Mouse (Mus musculus): Measurements from ENCODE around the gene Il16.
"Not testable (repeated sequence)": the region's sequence is repeated elsewhere in the genome, so short reads cannot be mapped to it uniquely, and the experiment has no call there.

Il16 gene

DNA sequence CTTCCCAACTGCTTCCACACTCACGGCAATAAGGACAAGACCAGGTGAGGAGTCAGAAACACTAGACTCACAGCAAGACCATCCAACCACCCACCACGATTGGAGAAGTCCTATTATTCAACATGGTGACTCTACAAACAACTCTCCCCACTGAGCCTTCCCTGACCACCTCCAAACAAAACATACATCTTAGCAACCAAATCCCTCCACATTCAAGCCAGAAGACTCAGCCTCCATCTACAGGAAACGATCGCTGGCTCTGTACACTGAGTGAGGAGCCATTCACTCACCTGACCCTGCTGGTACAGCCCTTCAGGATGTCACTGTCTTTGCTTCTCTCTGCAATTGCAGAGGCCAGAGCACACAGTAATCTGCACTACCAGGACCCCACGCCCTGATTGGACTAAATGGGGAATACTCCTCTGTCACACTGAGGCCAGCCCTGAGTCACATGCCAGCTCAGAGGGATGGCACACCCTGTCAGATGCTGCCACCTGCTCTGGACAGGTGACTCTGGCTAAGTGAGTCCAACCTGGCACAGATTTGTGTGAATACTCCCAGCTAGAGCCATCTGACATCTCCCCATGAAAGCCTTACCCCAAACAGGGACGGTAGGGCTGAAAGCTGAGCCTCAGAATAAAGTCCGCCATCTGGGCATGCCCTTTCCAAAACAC lies 10.3 kb downstream of the Il16 start:
- no peak for DNase-seq (ENCODE audit: low spot score in 2 of 2)

GRCm38 (mm10) chr7:83734671-83735082 lies 10.8 kb downstream of the Il16 start:
- no peak for DNase-seq (ENCODE audit: low spot score in 2 of 2)

GRCm38 (mm10) chr7:83734246-83734645 lies 11.3 kb downstream of the Il16 start:
- no peak for DNase-seq (ENCODE audit: low spot score in 2 of 2)

GRCm38 (mm10) chr7:83732781-83733180 lies 12.7 kb downstream of the Il16 start:
- DNase-seq (ENCODE audit: low spot score in 2 of 2): no peak

GRCm38 (mm10) chr7:83731961-83732666 lies 13.4 kb downstream of the Il16 start:
- no peak for DNase-seq (ENCODE audit: low spot score in 2 of 2)

- DNase-seq (ENCODE audit: low spot score in 2 of 2): no peak
Measured at GRCm38 (mm10) chr7:83731297-83731696, 14.2 kb downstream of the Il16 start.

GRCm38 (mm10) chr7:83726936-83727632 lies 18.4 kb downstream of the Il16 start:
- DNase-seq (ENCODE audit: low spot score in 2 of 2): no peak

DNA sequence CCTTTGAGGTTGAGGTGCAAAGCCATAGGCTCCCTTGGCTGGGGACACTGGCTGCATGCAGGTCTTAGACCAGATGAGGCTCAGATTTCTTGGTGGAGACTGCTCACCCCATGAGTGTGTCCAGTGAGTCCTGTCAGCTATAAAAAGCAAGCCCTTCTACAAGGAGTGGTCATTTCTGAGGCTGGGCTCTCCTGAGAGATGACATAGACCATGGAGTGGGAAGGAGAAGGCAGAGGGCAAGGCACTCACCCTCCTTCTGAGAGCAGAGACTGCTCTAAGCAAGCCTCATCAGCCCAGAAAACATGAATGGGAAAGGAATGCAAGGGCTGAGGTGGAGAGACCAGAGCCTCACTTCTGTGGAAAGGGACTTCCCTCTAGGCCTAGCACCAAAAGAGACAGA lies 19.7 kb downstream of the Il16 start:
- no peak for DNase-seq (ENCODE audit: low spot score in 2 of 2)

DNA sequence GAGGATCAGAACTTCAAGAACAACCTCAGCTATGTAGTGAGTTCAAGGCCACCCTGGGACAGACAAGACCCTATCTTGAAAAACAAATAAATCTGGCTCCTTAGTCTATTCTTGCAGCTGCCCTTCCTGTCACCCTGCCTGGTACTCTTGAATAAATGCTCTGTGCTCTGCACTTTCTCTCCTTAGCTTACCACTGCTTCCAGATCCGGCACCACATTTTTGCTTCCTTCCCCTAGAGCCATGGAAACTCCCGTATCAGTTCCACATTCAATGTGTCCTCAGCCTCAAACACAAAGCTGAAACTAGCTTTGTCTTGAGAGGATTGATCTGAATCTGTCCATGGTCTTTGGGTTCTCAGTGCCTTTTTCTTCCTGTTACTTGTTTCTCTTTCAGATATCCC lies 21.0 kb downstream of the Il16 start:
- no peak for DNase-seq (ENCODE audit: low spot score in 2 of 2)

DNA sequence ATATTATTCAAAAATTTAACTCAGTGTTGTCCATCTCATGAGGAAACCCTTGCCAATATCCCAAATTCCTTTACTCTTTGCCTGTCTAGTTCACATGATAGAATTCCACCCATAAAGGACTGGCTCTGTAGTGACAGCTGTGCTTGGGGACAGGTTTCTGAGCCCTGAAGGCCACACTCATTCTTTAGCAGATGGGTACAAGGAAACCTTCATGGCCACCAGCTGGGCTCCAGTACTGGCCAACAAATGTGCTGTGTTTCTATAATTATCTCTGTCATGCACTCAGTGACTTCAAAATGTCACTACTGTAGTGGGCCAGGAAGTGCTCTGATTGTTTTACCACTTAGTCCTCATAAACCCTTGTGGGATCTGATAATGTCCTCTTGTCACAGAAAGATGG lies 21.6 kb downstream of the Il16 start:
- DNase-seq (ENCODE audit: low spot score in 2 of 2): no peak

DNA sequence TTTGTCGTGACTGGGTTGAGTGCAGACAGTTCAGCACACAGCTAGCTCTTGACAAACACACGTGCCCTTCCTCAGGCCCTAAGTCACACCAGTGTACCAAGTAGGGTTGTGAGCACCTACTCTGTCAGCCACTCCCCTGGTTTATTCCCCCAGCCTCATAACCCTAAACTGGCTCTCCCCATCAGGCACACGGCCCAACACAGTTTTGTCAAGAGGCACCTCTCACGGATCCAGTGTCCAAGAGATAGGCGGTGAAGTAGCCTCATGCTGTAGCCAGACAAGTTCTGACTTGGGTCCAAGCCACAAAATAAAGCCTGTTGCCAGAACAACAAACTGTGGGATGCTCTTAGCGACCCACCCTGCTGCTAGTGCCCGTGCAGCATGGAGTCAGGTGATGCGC lies 22.3 kb downstream of the Il16 start:
- no peak for DNase-seq (ENCODE audit: low spot score in 2 of 2)

DNA sequence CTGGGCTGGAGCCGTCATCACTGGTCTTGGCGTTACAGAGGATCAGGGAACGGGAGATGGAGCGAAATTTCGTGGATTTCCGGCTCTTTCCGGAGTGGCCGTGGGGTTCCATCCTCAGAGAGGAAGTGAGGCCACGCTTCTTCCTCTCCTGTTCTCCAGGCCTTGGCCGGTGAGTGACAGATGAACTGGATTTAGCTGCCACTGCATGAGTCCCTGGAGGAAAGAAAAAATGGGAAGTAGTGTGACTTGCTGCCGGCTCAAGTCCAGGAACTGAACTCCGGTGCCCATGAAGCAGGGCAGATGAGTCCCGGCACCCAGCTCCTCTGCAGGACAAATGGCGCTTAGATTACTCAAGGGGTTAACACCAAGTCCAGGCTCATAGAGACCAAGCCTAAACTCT lies 23.0 kb downstream of the Il16 start:
- DNase-seq (ENCODE audit: low spot score in 2 of 2): no peak

- DNase-seq (ENCODE audit: low spot score in 2 of 2): no peak
Measured at GRCm38 (mm10) chr7:83720231-83720630, 25.3 kb downstream of the Il16 start.

DNA sequence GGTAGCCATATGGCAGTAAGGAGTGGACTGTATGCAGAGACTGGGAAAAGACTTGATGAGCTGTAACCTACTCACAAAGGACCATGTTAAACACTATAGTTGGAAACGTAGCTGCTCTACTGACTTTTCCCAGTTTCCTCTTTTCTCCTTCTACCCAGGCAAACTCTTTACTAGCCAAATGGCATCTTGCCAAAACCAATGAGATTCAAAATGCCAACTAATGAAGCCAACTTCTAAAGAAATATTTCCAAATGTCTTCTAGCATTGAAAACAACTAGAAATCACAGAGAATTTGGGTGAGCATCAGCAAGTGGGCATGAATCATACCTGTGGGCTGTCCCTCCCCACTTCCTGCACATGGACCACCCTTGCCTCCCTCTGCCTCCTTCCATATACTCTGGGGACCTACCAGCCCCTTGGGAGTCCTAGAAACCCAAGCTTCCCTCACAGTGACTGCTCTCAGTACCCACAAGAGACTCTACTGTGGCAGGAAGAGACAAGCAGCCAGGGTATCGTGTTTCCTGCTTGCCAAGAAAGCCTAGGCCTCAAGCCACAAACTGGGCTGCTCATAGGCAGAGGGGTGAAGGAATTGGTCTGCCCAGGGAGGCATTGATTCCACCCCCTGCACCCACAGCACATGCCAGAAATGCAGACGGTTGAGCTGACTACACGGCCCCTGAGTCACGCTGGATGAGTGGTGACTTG lies 28.4 kb downstream of the Il16 start:
- no peak for DNase-seq (ENCODE audit: low spot score in 2 of 2)

DNA sequence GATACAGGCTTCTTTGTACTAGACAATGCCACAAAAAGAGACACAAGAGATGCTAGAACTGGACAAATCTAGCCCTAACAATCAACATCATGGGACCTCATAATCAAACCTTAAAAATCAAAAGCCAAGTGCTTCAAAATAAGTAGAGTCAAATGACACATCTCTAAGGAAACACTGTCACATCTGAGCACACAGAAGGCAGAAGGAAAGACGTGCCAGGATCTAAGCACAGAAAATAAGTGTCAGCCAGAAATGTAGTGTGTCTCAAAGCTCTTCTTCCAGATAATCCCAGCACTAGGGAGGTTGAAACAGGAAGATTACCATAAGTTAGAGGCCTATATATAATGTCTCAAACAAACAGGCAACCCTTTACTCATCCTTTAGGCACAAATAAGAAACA lies 31.9 kb downstream of the Il16 start:
- DNase-seq (ENCODE audit: low spot score in 2 of 2): no peak

GRCm38 (mm10) chr7:83711676-83712259 lies 33.8 kb downstream of the Il16 start:
- DNase-seq (ENCODE audit: low spot score in 2 of 2): not testable (repeated sequence)

- DNase-seq (ENCODE audit: low spot score in 2 of 2): no peak
Measured at GRCm38 (mm10) chr7:83703046-83703775, 42.3 kb downstream of the Il16 start.

GRCm38 (mm10) chr7:83699066-83699745 lies 46.3 kb downstream of the Il16 start:
- no peak for DNase-seq (ENCODE audit: low spot score in 2 of 2)

DNA sequence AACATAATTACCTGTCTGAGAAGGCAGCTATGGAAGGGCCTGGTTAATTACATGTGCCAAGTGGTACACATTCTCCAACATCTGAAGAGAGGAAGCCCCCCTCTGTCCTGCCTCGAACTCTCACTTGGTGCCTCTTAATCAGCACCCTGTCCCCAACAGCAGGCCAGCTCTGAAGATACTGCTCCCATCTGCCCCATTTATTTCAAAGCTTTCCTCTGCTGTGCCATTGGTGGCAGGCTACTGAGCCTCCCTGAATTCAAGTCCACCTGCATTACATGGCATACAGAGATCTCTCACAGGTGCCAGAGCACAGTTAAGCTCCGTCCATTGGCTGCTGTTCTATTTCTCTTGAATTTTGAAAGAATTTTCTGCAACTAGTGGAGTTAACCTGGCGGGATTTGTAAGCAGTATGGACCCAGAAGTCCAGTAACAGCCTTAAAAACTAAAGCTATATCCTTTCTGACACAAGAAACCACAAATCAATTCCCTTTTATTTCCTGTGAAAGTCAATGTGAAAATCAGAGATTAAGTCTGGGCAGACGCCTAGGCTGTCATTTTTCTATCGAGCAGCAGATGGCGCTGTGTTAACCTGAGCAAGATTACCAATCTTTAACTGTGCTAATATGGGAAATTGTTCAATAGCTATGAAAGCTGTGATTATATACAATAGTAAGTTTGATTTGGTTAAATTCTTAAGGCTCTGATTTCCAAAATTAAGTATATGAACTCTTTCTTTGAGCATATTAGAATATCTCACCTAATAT lies 49.9 kb downstream of the Il16 start:
- peak in 1 of 2 experiments; percentile 16 for DNase-seq (ENCODE audit: low spot score in 2 of 2)
